Mouse (Mus musculus) CD8-positive naive resting alpha-beta T cell, adult 57 days (primary cell): ENCODE measurements around the gene Zfp637. TPM values are rescaled to one million over a fixed set of nuclear protein-coding genes. Genes with fewer than 3 reads are reported as not detected.

Experiments used
- total RNA-seq: library from RNA; stranded (reverse); gene quantifications from one replicate; pipeline ENCODE4 v1.2.4, GENCODE M21; 2023

Gene Zfp637
- 14.6 TPM for total RNA-seq

DNA sequence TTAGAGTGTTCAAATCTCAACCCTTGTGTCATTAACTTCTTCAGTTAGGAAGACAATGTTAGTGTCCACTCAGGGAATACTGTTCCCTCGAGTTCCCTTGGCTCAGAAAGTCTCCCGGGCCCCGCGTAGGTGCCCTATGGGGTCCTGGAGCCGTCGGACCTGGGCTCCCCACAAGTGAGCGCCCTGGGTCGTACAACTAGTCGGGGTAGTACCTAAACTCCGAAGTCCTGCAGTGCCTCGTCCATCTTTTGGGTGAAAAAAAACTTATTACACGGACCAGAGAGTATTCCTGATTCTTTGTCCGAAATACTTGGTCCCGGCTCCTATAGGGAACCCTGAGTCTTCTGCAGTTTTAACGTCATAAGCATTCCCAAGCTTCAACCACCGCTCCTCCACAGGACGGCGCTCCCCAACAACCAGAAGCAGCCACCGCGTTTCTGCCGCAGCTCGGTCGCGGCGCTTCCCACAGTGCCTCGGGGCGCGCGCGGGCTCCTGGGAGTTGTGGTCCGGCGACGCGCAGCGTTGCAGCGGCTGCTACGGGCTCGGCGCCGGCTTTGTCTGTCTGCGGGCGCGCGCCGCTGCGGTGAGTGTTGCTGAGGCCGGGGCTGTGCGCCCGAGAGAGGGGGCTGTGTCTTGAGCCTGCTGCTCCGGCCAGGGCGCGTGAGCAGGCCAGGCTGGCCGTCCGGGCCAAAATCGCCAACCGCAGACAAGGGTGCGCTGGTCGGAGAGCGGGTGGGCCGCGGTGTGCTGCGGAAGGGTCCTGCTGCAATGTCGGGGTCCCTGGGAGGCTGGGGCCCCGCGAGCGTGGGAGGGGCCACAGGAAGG, at the start of gene Zfp637:
Gene Zfp637 (plus strand): TSS at position 495 of the 825 bp plus-strand sequence.

DNA sequence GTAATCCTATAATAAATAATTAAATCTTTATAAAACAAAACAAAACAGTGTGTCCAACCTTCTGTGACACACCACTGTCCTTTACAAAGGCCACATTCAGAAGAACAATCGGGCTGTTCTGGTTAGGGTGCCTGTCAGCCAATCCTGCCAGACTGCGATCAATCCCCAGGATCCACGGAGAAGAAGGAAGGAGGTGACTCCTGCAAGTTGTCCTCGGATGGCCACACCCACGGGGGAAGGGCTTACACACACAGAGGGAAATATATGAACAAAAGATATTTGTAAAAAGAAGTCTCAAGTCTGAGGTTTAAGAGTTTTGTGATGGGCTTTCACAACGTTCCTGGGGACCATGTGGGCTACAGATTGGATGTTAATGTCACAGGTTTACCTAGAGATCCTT, 20.9 kb downstream of the Zfp637 start, which contains the start of gene Zfp239:
Gene Zfp239 (plus strand): TSS at position 253 of the 400 bp plus-strand sequence.

Other genes starting within 250 kb of the Zfp637 start
- gene Zfp239, start 20.9 kb downstream of the Zfp637 start, total RNA-seq: 3.7 TPM
- gene Hnrnpf, start 59.1 kb downstream of the Zfp637 start, total RNA-seq: 775 TPM
- not detected for gene Fxyd4, start 96.5 kb downstream of the Zfp637 start, total RNA-seq
- 0.77 TPM for gene Rasgef1a, start 170.3 kb downstream of the Zfp637 start, total RNA-seq